Mouse (Mus musculus) forebrain, embryonic 15.5 days (tissue): Measurements from ENCODE around the gene Vps18. TPM values are rescaled to one million over a fixed set of nuclear protein-coding genes. Genes with fewer than 3 reads are reported as not detected.
A peak's percentile ranks its signal among the peaks of the same experiment; 100 is the strongest.

Experiments used
- ATAC-seq: fragments of 200-750 bp; cut with Nextera tagmentation; replicated peaks from 2 replicates; pipeline ENCODE4 v1.8.0; 2017; ENCODE audit warnings: mild to moderate bottlenecking, moderate TSS enrichment, moderate library complexity
- H3K27ac ChIP-seq: fragments of 300-500 bp; sonication (generic); replicated peaks from 2 replicates; pipeline ENCODE4 v1.5.1; 2015; ENCODE audit warnings: mild to moderate bottlenecking, inconsistent platforms
- H3K27me3 ChIP-seq: fragments of 300-500 bp; sonication (generic); 2 replicates; pipeline ENCODE4 v1.6.1; 2015; ENCODE audit warnings: inconsistent platforms
- H3K36me3 ChIP-seq: fragments of 300-500 bp; sonication (generic); 2 replicates; pipeline ENCODE4 v1.6.1; 2015; ENCODE audit warnings: mild to moderate bottlenecking, inconsistent platforms
- H3K4me1 ChIP-seq: fragments of 300-500 bp; sonication (generic); 2 replicates; pipeline ENCODE4 v1.6.1; 2015; ENCODE audit warnings: inconsistent platforms
- H3K4me2 ChIP-seq: fragments of 300-500 bp; sonication (generic); replicated peaks from 2 replicates; pipeline ENCODE4 v1.6.1; 2015; ENCODE audit warnings: mild to moderate bottlenecking, inconsistent platforms
- H3K4me3 ChIP-seq: fragments of 300-500 bp; sonication (generic); 2 replicates; pipeline ENCODE4 v1.5.1; 2015; ENCODE audit warnings: mild to moderate bottlenecking, inconsistent platforms
- H3K9ac ChIP-seq: fragments of 300-500 bp; sonication (generic); replicated peaks from 2 replicates; pipeline ENCODE4 v1.6.1; 2015; ENCODE audit warnings: mild to moderate bottlenecking, inconsistent platforms
- H3K9me3 ChIP-seq: fragments of 300-500 bp; sonication (generic); 2 replicates; pipeline ENCODE4 v1.6.1; 2016; ENCODE audit warnings: inconsistent platforms
- WGBS: fragments of 180-500 bp; shearing (Covaris S2); methylation state at CpG from one replicate; pipeline ENCODE4 v1.1.7; 2015; ENCODE audit warnings: mixed read lengths; 5-methylcytosine and 5-hydroxymethylcytosine counted together
- polyA plus RNA-seq: library from polyadenylated mRNA; unstranded; fragments of >200 nt; fragmentation: Nextera tagmentation; extraction: Ambion mirVana; gene quantifications from 2 replicates; pipeline ENCODE4 v1.2.1, GENCODE M21; 2015

The Vps18 gene
- polyA plus RNA-seq, 1 experiment from 2014 or later, result 31.1 TPM

DNA sequence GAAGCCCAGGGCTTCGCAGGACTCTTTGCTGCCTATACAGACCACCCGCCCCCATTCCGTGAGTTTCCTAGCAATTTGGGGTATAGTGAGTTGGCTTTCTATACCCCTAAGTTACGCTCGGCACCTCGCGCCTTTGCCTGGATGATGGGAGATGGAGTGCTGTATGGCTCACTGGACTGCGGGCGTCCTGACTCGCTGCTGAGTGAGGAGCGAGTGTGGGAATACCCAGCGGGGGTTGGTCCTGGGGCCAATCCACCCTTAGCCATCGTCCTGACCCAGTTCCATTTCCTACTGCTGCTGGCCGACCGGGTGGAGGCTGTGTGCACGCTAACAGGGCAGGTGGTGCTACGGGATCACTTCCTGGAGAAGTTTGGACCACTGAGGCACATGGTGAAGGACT is 4.8 kb downstream of the Vps18 start:
- ATAC-seq, result no peak
- peaks cover 16% of the 10 kb centered on the region for H3K4me1 ChIP-seq
- H3K4me3 ChIP-seq, result no peak overlapping the region
- H3K9ac ChIP-seq, result no peak overlapping the region
- H3K27me3 ChIP-seq, result no peaks in the 10 kb centered on the region
- no peak overlapping the region for H3K4me2 ChIP-seq
- no peaks in the 10 kb centered on the region for H3K9me3 ChIP-seq
- no peak overlapping the region for H3K27ac ChIP-seq
- H3K36me3 ChIP-seq, result peaks cover 55% of the 10 kb centered on the region
- WGBS, result 96% methylated on average over 17 of the region's 17 CpGs

DNA sequence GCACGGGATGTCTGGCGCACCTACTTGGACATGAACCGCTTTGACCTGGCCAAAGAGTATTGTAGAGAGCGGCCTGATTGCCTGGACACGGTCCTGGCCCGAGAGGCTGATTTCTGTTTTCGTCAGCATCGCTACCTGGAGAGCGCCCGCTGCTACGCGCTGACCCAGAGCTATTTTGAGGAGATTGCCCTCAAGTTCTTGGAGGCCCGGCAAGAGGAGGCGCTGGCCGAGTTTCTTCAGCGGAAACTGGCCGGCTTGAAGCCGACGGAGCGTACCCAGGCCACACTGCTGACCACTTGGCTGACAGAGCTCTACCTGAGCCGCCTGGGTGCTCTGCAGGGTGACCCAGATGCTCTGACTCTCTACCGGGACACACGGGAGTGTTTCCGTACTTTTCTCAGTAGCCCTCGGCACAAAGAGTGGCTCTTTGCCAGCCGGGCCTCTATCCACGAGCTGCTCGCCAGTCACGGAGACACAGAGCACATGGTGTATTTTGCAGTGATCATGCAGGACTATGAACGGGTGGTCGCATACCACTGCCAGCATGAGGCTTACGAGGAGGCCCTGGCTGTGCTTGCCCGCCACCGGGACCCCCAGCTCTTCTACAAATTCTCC is 5.3 kb downstream of the Vps18 start:
- Histone ChIP-seq H3K9ac (no peak overlapping the region), H3K4me1 (peaks cover 16% of the 10 kb centered on the region), H3K4me2 (no peak overlapping the region), H3K4me3 (no peak overlapping the region), H3K36me3 (peaks cover 60% of the 10 kb centered on the region), H3K27me3 (no peaks in the 10 kb centered on the region), H3K9me3 (no peaks in the 10 kb centered on the region), H3K27ac (no peak overlapping the region)
- no peak for ATAC-seq
- 94% methylated on average over 34 of the region's 34 CpGs for WGBS

DNA sequence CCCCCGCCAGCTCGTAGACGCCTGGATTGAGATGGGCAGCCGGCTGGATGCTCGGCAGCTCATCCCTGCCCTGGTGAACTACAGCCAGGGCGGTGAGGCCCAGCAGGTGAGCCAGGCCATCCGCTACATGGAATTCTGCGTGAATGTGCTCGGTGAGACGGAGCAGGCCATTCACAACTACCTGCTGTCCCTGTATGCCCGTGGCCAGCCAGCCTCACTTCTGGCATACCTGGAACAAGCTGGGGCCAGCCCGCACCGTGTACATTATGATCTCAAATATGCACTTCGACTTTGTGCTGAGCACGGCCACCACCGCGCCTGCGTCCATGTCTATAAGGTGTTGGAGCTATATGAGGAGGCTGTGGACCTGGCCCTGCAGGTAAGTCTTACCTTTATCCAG is 5.9 kb downstream of the Vps18 start:
- no peak overlapping the region for H3K4me2 ChIP-seq
- peaks cover 66% of the 10 kb centered on the region for H3K36me3 ChIP-seq
- no peak for ATAC-seq
- H3K27me3 ChIP-seq, result no peaks in the 10 kb centered on the region
- no peak overlapping the region for H3K4me3 ChIP-seq
- no peaks in the 10 kb centered on the region for H3K9me3 ChIP-seq
- peaks cover 11% of the 10 kb centered on the region for H3K4me1 ChIP-seq
- WGBS, result 95% methylated on average over 18 of the region's 18 CpGs
- no peak overlapping the region for H3K9ac ChIP-seq
- no peak overlapping the region for H3K27ac ChIP-seq

DNA sequence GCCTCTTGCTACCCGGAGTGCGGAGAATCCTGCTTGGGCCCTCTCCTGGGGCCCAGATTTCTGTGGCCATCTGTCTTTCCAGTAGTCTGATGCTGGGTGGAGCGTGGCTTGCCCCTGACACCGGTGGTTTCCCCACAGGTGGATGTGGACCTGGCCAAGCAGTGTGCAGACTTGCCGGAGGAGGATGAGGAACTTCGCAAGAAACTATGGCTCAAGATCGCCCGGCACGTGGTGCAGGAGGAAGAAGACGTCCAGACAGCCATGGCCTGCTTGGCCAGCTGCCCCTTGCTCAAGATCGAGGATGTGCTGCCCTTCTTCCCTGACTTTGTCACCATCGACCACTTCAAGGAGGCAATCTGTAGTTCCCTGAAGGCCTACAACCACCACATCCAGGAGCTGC is 8.2 kb downstream of the Vps18 start:
- no peaks in the 10 kb centered on the region for H3K9me3 ChIP-seq
- H3K9ac ChIP-seq, result no peak overlapping the region
- H3K36me3 ChIP-seq, result peaks cover 63% of the 10 kb centered on the region
- peaks cover 21% of the 10 kb centered on the region for H3K4me1 ChIP-seq
- H3K27me3 ChIP-seq, result no peaks in the 10 kb centered on the region
- no peak overlapping the region for H3K4me2 ChIP-seq
- WGBS, result 92% methylated on average over 12 of the region's 12 CpGs
- H3K27ac ChIP-seq, result no peak overlapping the region
- H3K4me3 ChIP-seq, result no peak overlapping the region
- ATAC-seq, result no peak

DNA sequence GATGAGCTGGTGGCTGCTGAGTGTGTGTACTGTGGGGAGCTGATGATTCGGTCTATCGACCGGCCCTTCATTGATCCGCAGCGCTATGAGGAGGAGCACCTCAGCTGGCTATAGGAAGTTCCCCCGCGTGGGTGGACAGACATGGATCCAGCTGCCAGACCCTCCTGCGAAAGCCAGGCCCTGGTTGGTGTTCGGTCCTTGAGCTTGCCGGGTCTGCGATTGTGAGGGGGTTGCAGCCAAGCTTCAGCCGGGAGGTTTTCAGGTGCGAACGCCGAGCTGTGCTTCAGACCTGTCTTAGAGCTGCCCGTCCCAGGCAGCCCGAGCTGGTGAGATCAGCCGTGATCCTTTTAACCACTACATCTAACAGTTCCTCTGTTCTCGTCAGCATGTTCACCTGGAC is 9.0 kb downstream of the Vps18 start:
- Histone ChIP-seq H3K4me2 (no peak overlapping the region), H3K9ac (no peak overlapping the region), H3K27ac (no peak overlapping the region), H3K36me3 (peaks cover 60% of the 10 kb centered on the region), H3K27me3 (no peaks in the 10 kb centered on the region), H3K4me3 (no peak overlapping the region), H3K9me3 (no peaks in the 10 kb centered on the region), H3K4me1 (peaks cover 21% of the 10 kb centered on the region)
- no peak for ATAC-seq
- 95% methylated on average over 19 of the region's 19 CpGs for WGBS

DNA sequence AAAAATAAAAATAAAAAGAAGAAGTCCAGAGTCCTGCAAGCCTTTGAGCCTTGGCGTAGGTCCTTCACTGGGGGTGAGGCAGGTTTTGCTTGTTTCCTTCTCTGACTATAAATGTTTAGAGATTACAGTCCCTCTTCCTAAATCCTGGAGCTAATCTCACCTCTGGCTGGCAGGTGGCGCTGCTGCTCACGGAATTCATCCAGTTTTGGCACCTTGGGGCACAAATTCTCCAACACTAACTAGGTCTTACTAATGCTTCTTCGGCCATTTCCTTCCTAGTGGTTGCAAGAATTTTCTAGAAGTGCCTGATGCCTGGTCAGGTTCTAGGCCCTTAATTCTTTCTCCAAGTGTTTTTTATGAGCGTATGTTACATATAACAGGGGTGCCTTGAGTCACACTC is 9.8 kb downstream of the Vps18 start:
- no peaks in the 10 kb centered on the region for H3K9me3 ChIP-seq
- WGBS, result 46% methylated on average over 5 of the region's 5 CpGs
- no peak overlapping the region for H3K9ac ChIP-seq
- no peak overlapping the region for H3K4me3 ChIP-seq
- H3K27ac ChIP-seq, result no peak overlapping the region
- H3K4me2 ChIP-seq, result no peak overlapping the region
- ATAC-seq, result no peak
- H3K27me3 ChIP-seq, result no peaks in the 10 kb centered on the region
- peaks cover 51% of the 10 kb centered on the region for H3K36me3 ChIP-seq
- peaks cover 21% of the 10 kb centered on the region for H3K4me1 ChIP-seq

DNA sequence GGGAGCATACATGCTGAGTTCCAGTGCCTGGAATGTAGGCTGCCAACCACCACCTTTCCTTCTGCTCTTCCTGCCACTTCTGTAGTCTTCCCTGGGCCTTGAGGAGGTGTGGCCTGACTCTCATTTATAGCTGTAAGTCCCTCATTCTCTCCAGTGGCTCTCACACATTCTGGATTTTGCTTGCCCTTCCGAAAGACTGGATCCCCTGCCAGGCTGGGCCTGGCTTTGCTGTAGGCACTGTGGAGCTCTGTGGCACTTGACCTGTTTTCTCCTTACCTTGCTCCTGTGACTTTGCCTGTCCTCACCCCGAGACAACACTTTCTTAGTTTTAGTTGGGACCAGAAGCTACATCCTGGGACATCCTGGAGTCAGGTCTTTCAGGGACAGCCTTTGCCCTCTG is 10.3 kb downstream of the Vps18 start:
- no peak overlapping the region for H3K4me3 ChIP-seq
- H3K9ac ChIP-seq, result no peak overlapping the region
- H3K27ac ChIP-seq, result no peak overlapping the region
- H3K9me3 ChIP-seq, result no peaks in the 10 kb centered on the region
- no peak for ATAC-seq
- no peaks in the 10 kb centered on the region for H3K27me3 ChIP-seq
- 92% methylated on average over 2 of the region's 2 CpGs for WGBS
- H3K4me1 ChIP-seq, result peaks cover 21% of the 10 kb centered on the region
- no peak overlapping the region for H3K4me2 ChIP-seq
- H3K36me3 ChIP-seq, result peaks cover 46% of the 10 kb centered on the region

DNA sequence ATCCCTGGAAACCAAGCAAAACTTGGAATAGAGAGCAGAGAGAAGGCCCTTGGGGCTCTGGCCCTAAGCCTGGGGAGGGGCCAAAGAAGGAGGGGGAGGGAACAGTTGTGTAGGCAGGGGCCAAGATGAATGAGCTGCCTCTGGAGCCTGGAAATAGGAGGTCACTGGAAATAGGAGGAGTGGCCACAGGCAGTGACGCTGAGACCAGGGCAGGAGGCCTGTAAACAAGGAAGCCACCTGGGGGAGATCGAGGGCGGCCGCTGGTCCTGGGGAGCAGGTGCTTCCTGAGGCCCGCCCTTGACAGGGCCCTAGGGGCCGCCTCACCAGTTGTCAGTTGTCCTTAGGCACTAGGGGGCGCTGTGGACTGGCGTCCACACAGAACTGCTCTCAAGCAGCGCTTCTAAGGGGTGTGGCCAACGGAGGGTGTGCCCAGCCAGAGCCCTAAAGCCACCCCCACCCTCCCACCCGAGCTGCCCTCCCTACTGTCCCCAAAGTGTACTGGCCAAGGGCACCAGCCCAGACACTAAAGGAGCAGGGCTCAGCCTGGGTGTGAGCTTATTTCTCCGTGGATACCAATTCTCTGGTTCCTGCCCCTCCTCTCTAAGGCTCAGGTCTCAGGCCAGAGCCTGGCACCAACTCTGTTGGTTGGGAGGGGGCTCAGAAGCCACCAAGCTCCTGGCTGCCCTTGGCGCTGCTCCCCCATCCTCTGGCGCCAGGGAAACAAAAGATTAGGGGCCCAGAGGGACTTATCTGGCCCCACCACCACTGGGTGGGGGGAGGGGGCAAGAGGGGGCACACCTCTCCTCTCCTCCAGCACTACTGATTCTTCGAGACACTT is 11.7 kb downstream of the Vps18 start:
- Histone ChIP-seq H3K9ac (no peak overlapping the region), H3K27ac (peak overlapping the region; percentile 59), H3K27me3 (no peaks in the 10 kb centered on the region), H3K4me3 (no peak overlapping the region), H3K36me3 (peaks cover 33% of the 10 kb centered on the region), H3K9me3 (no peaks in the 10 kb centered on the region), H3K4me2 (no peak overlapping the region), H3K4me1 (peaks cover 23% of the 10 kb centered on the region)
- ATAC-seq, result peak; percentile 64
- 8% methylated on average over 15 of the region's 15 CpGs for WGBS

DNA sequence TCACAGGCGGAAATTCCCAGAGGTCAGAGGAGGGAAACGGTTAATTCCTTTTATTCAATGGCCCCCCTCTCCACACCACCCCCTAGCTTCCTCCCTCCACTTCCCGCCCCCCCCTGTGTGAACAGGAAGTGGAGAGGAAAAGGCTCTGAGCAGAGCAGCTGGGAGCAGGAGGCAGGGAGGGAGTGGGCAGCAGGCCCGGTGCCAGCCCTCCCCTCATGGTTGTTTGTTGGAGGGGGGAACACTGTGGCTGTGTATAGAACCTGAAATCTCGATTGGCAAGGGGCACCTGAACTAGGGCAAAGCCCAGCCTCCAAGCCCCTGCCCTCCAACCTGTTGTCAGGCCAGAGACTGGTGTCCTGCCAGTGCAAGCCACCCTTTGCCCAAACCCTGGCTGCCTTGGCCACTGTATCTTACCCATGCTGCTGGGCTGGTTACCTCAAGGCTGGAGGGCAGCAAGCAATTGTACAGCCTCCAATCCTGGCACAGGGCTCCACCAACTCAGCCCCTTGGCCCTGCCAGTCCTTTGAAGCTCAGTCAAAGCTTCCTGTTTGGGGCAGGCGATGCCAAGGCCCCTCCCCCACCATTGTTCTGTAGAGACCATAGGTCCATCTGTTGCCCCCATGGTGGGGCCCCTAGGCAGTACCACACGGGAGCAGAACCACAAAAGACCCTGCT is 12.4 kb downstream of the Vps18 start:
- Histone ChIP-seq H3K4me3 (no peak overlapping the region), H3K27me3 (no peaks in the 10 kb centered on the region), H3K9me3 (no peaks in the 10 kb centered on the region), H3K4me1 (peaks cover 23% of the 10 kb centered on the region), H3K36me3 (peaks cover 30% of the 10 kb centered on the region), H3K4me2 (no peak overlapping the region), H3K9ac (no peak overlapping the region), H3K27ac (peak overlapping the region; percentile 59)
- 37% methylated on average over 7 of the region's 7 CpGs for WGBS
- peak; percentile 70 for ATAC-seq

DNA sequence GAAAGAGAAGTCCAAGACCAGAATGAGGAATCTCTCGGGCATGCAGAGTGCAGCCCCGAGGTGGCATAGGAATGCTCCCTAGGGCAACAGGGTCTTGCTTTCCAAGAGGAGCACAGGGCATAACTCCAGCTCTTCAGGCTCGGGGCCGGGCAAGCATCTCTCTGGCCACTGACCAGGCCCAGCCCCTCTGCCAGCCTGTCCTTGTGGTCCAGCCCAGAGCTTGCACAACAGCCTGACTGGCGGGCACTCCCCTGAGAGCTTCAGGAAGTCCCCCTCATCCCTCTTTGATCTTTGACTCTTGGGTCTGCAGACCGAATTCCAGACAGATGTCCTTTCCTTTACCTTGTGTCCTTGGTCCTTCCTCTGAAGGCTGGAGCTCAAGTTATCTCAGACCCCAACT is 14.3 kb downstream of the Vps18 start:
- Histone ChIP-seq H3K4me1 (peaks cover 23% of the 10 kb centered on the region), H3K9ac (no peak overlapping the region), H3K4me3 (no peak overlapping the region), H3K36me3 (peaks cover 17% of the 10 kb centered on the region), H3K27ac (no peak overlapping the region), H3K4me2 (no peak overlapping the region), H3K27me3 (no peaks in the 10 kb centered on the region), H3K9me3 (no peaks in the 10 kb centered on the region)
- no peak for ATAC-seq
- 80% methylated on average over 6 of the region's 6 CpGs for WGBS

DNA sequence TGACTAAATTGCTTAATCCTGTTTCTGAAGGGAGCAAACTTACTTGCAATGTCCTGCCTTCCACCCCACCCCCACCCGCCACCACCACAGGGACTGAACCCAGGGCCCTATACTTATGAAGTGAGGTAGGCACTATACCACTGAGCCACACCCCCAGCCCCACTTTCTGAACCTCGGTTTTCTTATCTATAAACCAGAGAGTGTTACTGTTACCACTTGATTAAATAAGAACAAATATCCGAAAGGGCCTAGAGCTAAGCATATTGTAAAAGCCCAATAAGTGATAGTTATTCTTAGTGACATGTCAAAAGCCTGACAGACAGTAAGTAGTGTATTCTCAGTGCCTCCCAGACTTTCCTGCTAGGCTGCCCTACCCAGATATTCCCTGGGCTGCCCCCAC is 15.9 kb downstream of the Vps18 start:
- H3K27me3 ChIP-seq, result no peaks in the 10 kb centered on the region
- H3K4me3 ChIP-seq, result no peak overlapping the region
- no peak overlapping the region for H3K27ac ChIP-seq

DNA sequence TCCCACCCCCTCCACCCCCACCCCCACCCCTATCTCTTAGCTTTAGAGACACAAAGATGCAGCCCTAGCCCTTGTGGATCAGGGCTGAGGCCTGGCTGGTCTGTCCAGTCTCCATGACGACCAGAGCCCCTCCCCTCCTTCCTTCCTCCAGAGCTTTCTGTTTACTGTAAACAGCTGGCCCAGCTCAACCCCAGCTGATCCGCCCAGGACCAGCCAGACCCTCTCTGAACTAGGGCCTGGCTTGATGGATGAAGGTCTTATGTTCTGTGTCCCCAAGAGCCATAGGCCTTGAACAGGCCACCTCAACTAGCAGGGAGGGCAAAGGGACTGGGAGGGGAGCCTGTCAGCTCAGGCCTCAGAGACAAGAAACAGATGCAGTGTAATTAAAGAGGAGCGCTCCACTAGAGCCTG is 16.3 kb downstream of the Vps18 start:
- no peak overlapping the region for H3K27ac ChIP-seq

More for the DNA sequence above, 15.9 kb downstream of the Vps18 start:
- Histone ChIP-seq H3K4me2 (no peak overlapping the region), H3K9me3 (no peaks in the 10 kb centered on the region), H3K9ac (no peak overlapping the region), H3K36me3 (peaks cover 5% of the 10 kb centered on the region; the same call in 1 of the 2 replicates), H3K4me1 (peaks cover 23% of the 10 kb centered on the region)
- 69% methylated on average over 3 of the region's 3 CpGs for WGBS
- ATAC-seq, result no peak

More for the DNA sequence above, 16.3 kb downstream of the Vps18 start:
- ATAC-seq, result no peak
- H3K4me3 ChIP-seq, result no peak overlapping the region
- 0 out of 2 replicates have a peak, but pooled peaks cover under 1% of the 10 kb centered on the region for H3K36me3 ChIP-seq
- no peak overlapping the region for H3K4me2 ChIP-seq
- no peaks in the 10 kb centered on the region for H3K9me3 ChIP-seq
- no peaks in the 10 kb centered on the region for H3K27me3 ChIP-seq
- H3K9ac ChIP-seq, result no peak overlapping the region
- 24% methylated on average over 3 of the region's 3 CpGs for WGBS
- H3K4me1 ChIP-seq, result peaks cover 22% of the 10 kb centered on the region
